Mouse (Mus musculus): ENCODE results near the gene Gcm1. TPM values are rescaled to one million over a fixed set of nuclear protein-coding genes. Genes with fewer than 3 reads are reported as not detected.

Gcm1 gene
- polyA plus RNA-seq (2015; fragmentation: Nextera tagmentation; extraction: Ambion mirVana), result 0.15 TPM in 1 of 2 replicates, not detected in the other

- Histone ChIP-seq H3K27ac (no peak within 1 kb of the TSS), H3K9ac (no peak within 1 kb of the TSS), H3K4me1 (no peaks in the 10 kb centered on the region), H3K27me3 (no peaks in the 10 kb centered on the region), H3K4me3 (no peak within 1 kb of the TSS), H3K9me3 (no peaks in the 10 kb centered on the region), H3K4me2 (no peak within 1 kb of the TSS), H3K36me3 (no peaks in the 10 kb centered on the region)
- 46% methylated on average over 3 of the region's 3 CpGs for WGBS
- no peak for ATAC-seq (ENCODE audit: insufficient number of reproducible peaks, insufficient read depth, low FRiP score, low TSS enrichment, low read depth)
Measured at GRCm38 (mm10) chr9:78051677-78052076, at the start of gene Gcm1. Gene Gcm1 (plus strand): TSS chr9:78051924.

- Histone ChIP-seq H3K4me3 (no peak overlapping the region), H3K4me1 (no peaks in the 10 kb centered on the region), H3K4me2 (no peak overlapping the region), H3K27ac (no peak overlapping the region), H3K9me3 (no peaks in the 10 kb centered on the region), H3K9ac (no peak overlapping the region), H3K27me3 (no peaks in the 10 kb centered on the region), H3K36me3 (no peaks in the 10 kb centered on the region)
- ATAC-seq (ENCODE audit: insufficient number of reproducible peaks, insufficient read depth, low FRiP score, low TSS enrichment, low read depth), result no peak
- 77% methylated on average over 2 of the region's 2 CpGs for WGBS
Measured at GRCm38 (mm10) chr9:78003278-78003677, 48.4 kb upstream of the Gcm1 start.

DNA sequence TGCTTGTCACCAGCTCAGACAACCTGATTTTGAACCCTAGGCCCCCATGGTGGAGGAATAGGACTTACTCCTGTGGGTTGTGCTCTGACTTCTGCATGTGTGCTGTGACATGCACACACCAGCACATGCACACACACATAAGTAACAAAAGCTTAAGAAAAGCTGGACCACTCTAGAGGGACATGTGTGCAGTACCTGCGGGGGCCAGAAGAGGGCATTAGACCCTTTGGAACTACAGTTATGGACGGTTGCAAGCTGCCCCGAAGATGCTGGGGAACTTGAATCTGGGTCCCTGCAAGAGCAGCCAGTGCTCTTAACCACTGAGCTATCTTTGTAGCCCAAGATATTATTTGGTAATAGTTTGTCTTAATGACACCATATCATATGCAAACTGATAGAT is 46.2 kb upstream of the Gcm1 start:
- 59% methylated on average over 3 of the region's 3 CpGs for WGBS

DNA sequence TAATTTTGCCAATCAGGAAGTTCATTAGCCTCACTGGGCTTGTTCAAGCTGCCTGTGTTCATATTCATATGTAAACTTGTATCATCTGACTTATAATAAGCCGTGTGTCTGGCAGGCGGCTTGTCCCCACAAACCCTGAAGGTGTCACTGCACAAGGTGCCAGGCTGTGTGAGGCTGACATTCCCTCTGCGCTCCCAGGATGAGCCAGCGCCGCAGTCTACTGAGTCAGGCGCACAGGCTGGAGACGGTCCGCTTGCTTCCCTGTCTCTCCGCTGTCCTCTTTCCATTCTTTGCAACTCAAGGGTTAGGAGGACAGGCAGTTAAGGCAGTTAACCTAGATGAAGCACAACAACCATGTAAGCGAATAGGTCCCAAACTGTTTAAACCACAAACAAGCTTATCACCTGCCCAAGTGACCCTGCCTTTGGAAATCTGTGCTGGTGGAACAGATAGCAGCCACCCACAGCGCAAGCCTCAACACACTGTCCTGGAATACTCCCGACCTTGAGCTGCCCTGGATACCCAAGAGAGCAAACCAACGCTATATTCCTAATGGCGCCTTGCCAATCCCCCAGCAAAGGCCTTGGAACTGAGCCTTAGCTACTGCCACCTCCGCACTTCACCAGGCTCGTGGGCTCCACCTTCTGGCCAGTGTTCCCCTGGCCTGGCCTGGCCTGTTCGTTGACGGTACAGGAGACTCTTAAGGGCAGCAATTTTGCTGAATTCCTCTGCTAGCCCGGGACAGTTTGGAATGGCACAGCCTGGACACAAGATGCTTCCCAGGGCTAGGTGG is 45.3 kb upstream of the Gcm1 start:
- no peak overlapping the region for H3K9ac ChIP-seq
- peak; percentile 54; the same call in 1 of the 2 replicates for ATAC-seq (ENCODE audit: insufficient number of reproducible peaks, insufficient read depth, low FRiP score, low TSS enrichment, low read depth)
- H3K4me2 ChIP-seq, result no peak overlapping the region
- H3K4me1 ChIP-seq, result no peaks in the 10 kb centered on the region
- H3K4me3 ChIP-seq, result no peak overlapping the region
- H3K36me3 ChIP-seq, result no peaks in the 10 kb centered on the region
- no peak overlapping the region for H3K27ac ChIP-seq
- no peaks in the 10 kb centered on the region for H3K9me3 ChIP-seq
- 55% methylated on average over 19 of the region's 19 CpGs for WGBS
- no peaks in the 10 kb centered on the region for H3K27me3 ChIP-seq

More for the DNA sequence above, 46.2 kb upstream of the Gcm1 start:
- no peak overlapping the region for H3K4me2 ChIP-seq
- no peaks in the 10 kb centered on the region for H3K9me3 ChIP-seq
- no peak overlapping the region for H3K27ac ChIP-seq
- H3K4me3 ChIP-seq, result no peak overlapping the region
- no peaks in the 10 kb centered on the region for H3K36me3 ChIP-seq
- no peaks in the 10 kb centered on the region for H3K4me1 ChIP-seq
- H3K27me3 ChIP-seq, result no peaks in the 10 kb centered on the region
- no peak overlapping the region for H3K9ac ChIP-seq
- no peak for ATAC-seq (ENCODE audit: insufficient number of reproducible peaks, insufficient read depth, low FRiP score, low TSS enrichment, low read depth)

DNA sequence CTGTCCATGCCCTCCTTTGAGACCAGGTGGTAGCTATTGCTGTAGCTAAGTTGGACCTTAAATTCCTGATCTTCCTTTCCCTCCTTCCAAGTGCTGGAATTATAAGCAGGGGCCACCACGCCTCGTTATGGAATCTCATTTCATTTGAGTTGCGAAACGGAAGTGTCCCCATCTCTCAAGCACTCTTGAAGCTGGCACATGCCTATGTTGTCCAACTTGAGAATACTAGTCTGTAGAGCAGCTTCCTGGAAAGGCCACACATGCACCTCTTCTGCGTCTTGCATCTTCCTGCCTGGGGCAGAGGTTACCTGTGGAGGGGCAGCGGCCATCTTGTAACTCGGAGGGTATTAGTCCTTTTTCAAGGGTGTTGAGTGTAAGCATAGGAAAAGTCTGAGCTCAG is 42.3 kb upstream of the Gcm1 start:
- no peaks in the 10 kb centered on the region for H3K27me3 ChIP-seq
- H3K4me3 ChIP-seq, result no peak overlapping the region
- H3K9ac ChIP-seq, result no peak overlapping the region
- no peaks in the 10 kb centered on the region for H3K9me3 ChIP-seq
- WGBS, result 91% methylated on average over 7 of the region's 7 CpGs
- H3K36me3 ChIP-seq, result no peaks in the 10 kb centered on the region
- no peak overlapping the region for H3K27ac ChIP-seq
- no peak for ATAC-seq (ENCODE audit: insufficient number of reproducible peaks, insufficient read depth, low FRiP score, low TSS enrichment, low read depth)
- H3K4me1 ChIP-seq, result no peaks in the 10 kb centered on the region
- no peak overlapping the region for H3K4me2 ChIP-seq

GRCm38 (mm10) chr9:78010187-78010586 is 41.5 kb upstream of the Gcm1 start:
- H3K4me3 ChIP-seq, result no peak overlapping the region
- H3K9me3 ChIP-seq, result no peaks in the 10 kb centered on the region
- H3K36me3 ChIP-seq, result no peaks in the 10 kb centered on the region
- ATAC-seq (ENCODE audit: insufficient number of reproducible peaks, insufficient read depth, low FRiP score, low TSS enrichment, low read depth), result no peak
- WGBS, result 85% methylated on average over 5 of the region's 5 CpGs
- H3K27me3 ChIP-seq, result no peaks in the 10 kb centered on the region
- H3K27ac ChIP-seq, result no peak overlapping the region
- no peak overlapping the region for H3K9ac ChIP-seq
- H3K4me1 ChIP-seq, result no peaks in the 10 kb centered on the region
- no peak overlapping the region for H3K4me2 ChIP-seq

- no peak overlapping the region for H3K4me2 ChIP-seq
- H3K9me3 ChIP-seq, result no peaks in the 10 kb centered on the region
- H3K4me1 ChIP-seq, result no peaks in the 10 kb centered on the region
- H3K27ac ChIP-seq, result no peak overlapping the region
- no peaks in the 10 kb centered on the region for H3K27me3 ChIP-seq
- H3K4me3 ChIP-seq, result no peak overlapping the region
- H3K36me3 ChIP-seq, result no peaks in the 10 kb centered on the region
- ATAC-seq (ENCODE audit: insufficient number of reproducible peaks, insufficient read depth, low FRiP score, low TSS enrichment, low read depth), result no peak
- WGBS, result 77% methylated on average over 10 of the region's 10 CpGs
- H3K9ac ChIP-seq, result no peak overlapping the region
Measured at GRCm38 (mm10) chr9:78010707-78011106, 41.0 kb upstream of the Gcm1 start.

- no peak overlapping the region for H3K4me3 ChIP-seq
- 83% methylated on average over 4 of the region's 4 CpGs for WGBS
- ATAC-seq (ENCODE audit: insufficient number of reproducible peaks, insufficient read depth, low FRiP score, low TSS enrichment, low read depth), result no peak
- no peak overlapping the region for H3K9ac ChIP-seq
- H3K4me1 ChIP-seq, result no peaks in the 10 kb centered on the region
- H3K36me3 ChIP-seq, result no peaks in the 10 kb centered on the region
- no peak overlapping the region for H3K27ac ChIP-seq
- H3K27me3 ChIP-seq, result no peaks in the 10 kb centered on the region
- no peak overlapping the region for H3K4me2 ChIP-seq
- H3K9me3 ChIP-seq, result no peaks in the 10 kb centered on the region
Measured at GRCm38 (mm10) chr9:78012066-78012465, 39.7 kb upstream of the Gcm1 start.

GRCm38 (mm10) chr9:78012681-78013080 is 39.0 kb upstream of the Gcm1 start:
- Histone ChIP-seq H3K9me3 (no peaks in the 10 kb centered on the region), H3K27me3 (no peaks in the 10 kb centered on the region), H3K4me2 (no peak overlapping the region), H3K4me3 (no peak overlapping the region), H3K4me1 (no peaks in the 10 kb centered on the region), H3K36me3 (no peaks in the 10 kb centered on the region), H3K27ac (no peak overlapping the region), H3K9ac (no peak overlapping the region)
- 84% methylated on average over 5 of the region's 5 CpGs for WGBS
- no peak for ATAC-seq (ENCODE audit: insufficient number of reproducible peaks, insufficient read depth, low FRiP score, low TSS enrichment, low read depth)

DNA sequence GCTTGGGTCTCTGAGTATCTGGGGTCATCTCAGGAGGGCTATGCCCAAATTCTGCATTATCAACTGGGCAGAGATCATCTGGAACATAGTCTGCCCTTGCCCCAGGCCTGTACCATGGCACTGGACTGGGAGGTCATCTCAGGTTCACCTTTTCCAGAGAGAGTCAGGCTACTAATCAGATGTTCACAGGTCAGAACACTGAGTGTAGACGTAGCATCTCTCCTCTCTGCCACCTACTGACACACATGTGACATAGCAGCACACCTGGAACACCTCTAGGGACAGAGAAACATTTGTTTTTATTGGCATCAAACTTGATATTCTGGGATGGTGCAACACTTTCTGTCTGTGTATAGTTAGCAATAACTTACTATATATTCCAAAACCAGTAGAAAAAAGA is 37.9 kb upstream of the Gcm1 start:
- Histone ChIP-seq H3K27me3 (no peaks in the 10 kb centered on the region), H3K4me1 (no peaks in the 10 kb centered on the region), H3K36me3 (no peaks in the 10 kb centered on the region), H3K4me2 (no peak overlapping the region), H3K9me3 (no peaks in the 10 kb centered on the region), H3K4me3 (no peak overlapping the region), H3K9ac (no peak overlapping the region), H3K27ac (no peak overlapping the region)
- WGBS, result 19% methylated on average over 1 of the region's 1 CpGs
- no peak for ATAC-seq (ENCODE audit: insufficient number of reproducible peaks, insufficient read depth, low FRiP score, low TSS enrichment, low read depth)

DNA sequence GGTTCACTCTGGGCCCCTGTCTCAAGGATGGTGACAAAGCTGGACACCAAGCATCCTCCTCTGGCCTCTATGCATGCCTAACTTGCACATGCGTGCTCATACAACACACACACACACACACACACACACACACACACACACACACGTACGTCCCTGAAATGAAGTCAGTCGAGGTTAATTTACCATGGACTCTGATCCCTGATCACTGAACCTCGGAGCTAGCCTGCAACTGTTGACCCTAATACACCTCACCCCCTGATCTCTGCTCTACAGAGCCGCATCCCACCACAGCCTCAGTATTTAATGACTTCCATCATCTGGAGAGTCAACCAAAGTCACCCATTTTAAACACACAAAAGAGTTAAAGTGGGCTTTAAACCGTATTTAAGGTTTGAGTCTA is 35.9 kb upstream of the Gcm1 start:
- no peak overlapping the region for H3K4me2 ChIP-seq
- WGBS, result 82% methylated on average over 7 of the region's 7 CpGs
- ATAC-seq (ENCODE audit: insufficient number of reproducible peaks, insufficient read depth, low FRiP score, low TSS enrichment, low read depth), result no peak
- H3K4me3 ChIP-seq, result no peak overlapping the region
- peaks cover 6% of the 10 kb centered on the region; the same call in 1 of the 2 replicates for H3K4me1 ChIP-seq
- no peak overlapping the region for H3K27ac ChIP-seq
- no peaks in the 10 kb centered on the region for H3K9me3 ChIP-seq
- H3K27me3 ChIP-seq, result no peaks in the 10 kb centered on the region
- H3K9ac ChIP-seq, result no peak overlapping the region
- H3K36me3 ChIP-seq, result no peaks in the 10 kb centered on the region

GRCm38 (mm10) chr9:78016288-78016687 is 35.4 kb upstream of the Gcm1 start:
- no peak for ATAC-seq (ENCODE audit: insufficient number of reproducible peaks, insufficient read depth, low FRiP score, low TSS enrichment, low read depth)
- H3K4me3 ChIP-seq, result no peak overlapping the region
- no peak overlapping the region for H3K9ac ChIP-seq
- H3K27me3 ChIP-seq, result no peaks in the 10 kb centered on the region
- no peaks in the 10 kb centered on the region for H3K9me3 ChIP-seq
- peaks cover 10% of the 10 kb centered on the region for H3K4me1 ChIP-seq
- 65% methylated on average over 15 of the region's 15 CpGs for whole genome bisulfite sequencing
- H3K27ac ChIP-seq, result no peak overlapping the region
- no peaks in the 10 kb centered on the region for H3K36me3 ChIP-seq
- no peak overlapping the region for H3K4me2 ChIP-seq
